In genomic region chr3:105418441-105418840, GRCm38 (mm10) we compare ENCODE assay signal across 16 mouse cellular contexts. TPM values are rescaled to one million over a fixed set of nuclear protein-coding genes. Genes with fewer than 3 reads are reported as not detected.
"Had no signal": no experiment of that assay in that cellular context is flagged by ENCODE, and none has a peak within 500 bp of the region (broad histone marks: within the 10 kb centered on the region; RNA-seq: fewer than 3 reads in every experiment).

No protein-coding gene starts in this region.

- H3K27ac ChIP-seq: neural tube, embryonic 13.5 days; neural tube, embryonic 15.5 days; stomach, embryonic 15.5 days; stomach, postnatal 0 days had no signal

- H3K36me3 ChIP-seq: neural tube, embryonic 13.5 days; neural tube, embryonic 15.5 days; stomach, embryonic 15.5 days had no signal

- DNase-seq: retina, postnatal 1 day; right cerebral cortex, adult 18-20 months; right cerebral cortex, postnatal 14 days; right cerebral cortex, postnatal 4 days; spleen, adult 18-20 months; thymus, adult 18-20 months; thymus, adult 2 months; thymus, postnatal 14 days; thymus, postnatal 25 days; thymus, postnatal 36 days; thymus, postnatal 4 days had no signal

- H3K27me3 ChIP-seq: neural tube, embryonic 13.5 days; neural tube, embryonic 15.5 days; stomach, embryonic 15.5 days had no signal

- H3K4me3 ChIP-seq: neural tube, embryonic 13.5 days; neural tube, embryonic 15.5 days; stomach, embryonic 15.5 days had no signal

- H3K4me2 ChIP-seq: neural tube, embryonic 13.5 days; neural tube, embryonic 15.5 days; stomach, embryonic 15.5 days had no signal

- H3K4me1 ChIP-seq: neural tube, embryonic 13.5 days; neural tube, embryonic 15.5 days; stomach, embryonic 15.5 days had no signal

- H3K9me3 ChIP-seq: neural tube, embryonic 15.5 days; stomach, embryonic 15.5 days had no signal

- H3K9ac ChIP-seq: neural tube, embryonic 13.5 days; neural tube, embryonic 15.5 days; stomach, embryonic 15.5 days had no signal

RNA-seq across cellular contexts. Expression of gene Kcnd3, which starts 33.7 kb away (rescaled TPM):
- total RNA-seq: neutrophil, adult 5-6 weeks had no signal
